24 mouse cellular contexts compared by ENCODE assay signal in the genomic region with DNA sequence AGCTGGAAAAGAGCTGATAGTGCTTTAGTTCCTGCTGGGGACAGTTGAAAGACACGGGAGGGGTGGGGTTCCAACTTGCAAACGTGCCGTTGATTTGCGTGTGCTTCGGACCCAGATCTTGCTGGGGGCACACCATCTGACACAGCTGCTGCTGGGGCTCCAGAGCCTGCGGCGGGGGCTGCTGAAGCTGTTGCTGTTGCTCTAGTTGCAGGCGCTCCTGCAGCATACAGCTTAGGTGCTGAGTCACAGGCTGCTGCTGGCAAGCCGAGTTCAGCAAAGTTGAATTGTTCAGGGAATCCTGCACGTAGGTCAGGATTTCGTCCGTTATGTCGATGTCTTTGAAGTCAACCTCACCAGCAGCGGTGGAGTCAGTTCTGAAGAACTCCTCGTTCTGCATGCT. TPM values are rescaled to one million over a fixed set of nuclear protein-coding genes. Genes with fewer than 3 reads are reported as not detected.
DNase-seq lines count a peak whose midpoint lies in the region; ATAC-seq and TF ChIP-seq lines count a peak whose summit lies in the region.
"Had no signal": no experiment of that assay in that cellular context is flagged by ENCODE, and none has a peak within 500 bp of the region (broad histone marks: within the 10 kb centered on the region; RNA-seq: fewer than 3 reads in every experiment).

No protein-coding gene starts in this region.

- no peak overlapping the region for H3K4me3 ChIP-seq in heart, embryonic 12.5 days
- H3K4me3 ChIP-seq in heart, embryonic 11.5 days (ENCODE audit: low read depth, low read length) = no peak overlapping the region
- no peak overlapping the region for H3K4me3 ChIP-seq in liver, embryonic 11.5 days (ENCODE audit: low read depth, low read length)
- H3K4me3 ChIP-seq in intestine, postnatal 0 days (ENCODE audit: low read depth, low read length) = no peak overlapping the region
- no peak overlapping the region for H3K4me3 ChIP-seq in forebrain, embryonic 13.5 days
- H3K4me3 ChIP-seq: embryonic facial prominence, embryonic 15.5 days; left cerebral cortex, adult 2 months; megakaryocyte, embryonic 14.5 days; midbrain, embryonic 15.5 days; myocyte had no signal

- H3K4me2 ChIP-seq in heart, embryonic 12.5 days = peak overlapping the region; percentile 11; the same call in 1 of the 2 replicates
- no peak overlapping the region for H3K4me2 ChIP-seq in heart, embryonic 11.5 days
- no peak overlapping the region for H3K4me2 ChIP-seq in liver, embryonic 11.5 days
- H3K4me2 ChIP-seq in intestine, postnatal 0 days (replicated peaks; ENCODE audit: low read depth) = no peak overlapping the region
- no peak overlapping the region for H3K4me2 ChIP-seq in forebrain, embryonic 13.5 days
- H3K4me2 ChIP-seq: embryonic facial prominence, embryonic 15.5 days; midbrain, embryonic 15.5 days had no signal

- H3K27ac ChIP-seq in heart, embryonic 12.5 days (ENCODE audit: poor library complexity, severe bottlenecking) = no peak overlapping the region
- H3K27ac ChIP-seq in heart, embryonic 11.5 days (ENCODE audit: low read depth, low read length) = no peak overlapping the region
- H3K27ac ChIP-seq in liver, embryonic 11.5 days (ENCODE audit: low read depth, low read length) = no peak overlapping the region
- H3K27ac ChIP-seq in intestine, postnatal 0 days (ENCODE audit: low read depth, low read length) = no peak overlapping the region
- no peak overlapping the region for H3K27ac ChIP-seq in forebrain, embryonic 13.5 days
- H3K27ac ChIP-seq: embryonic facial prominence, embryonic 15.5 days; left cerebral cortex, adult 2 months; midbrain, embryonic 15.5 days had no signal

- peaks cover 8% of the 10 kb centered on the region for H3K36me3 ChIP-seq in heart, embryonic 12.5 days
- no peaks in the 10 kb centered on the region for H3K36me3 ChIP-seq in heart, embryonic 11.5 days (ENCODE audit: control insufficient read depth, insufficient read depth, low read length)
- peaks cover 3% of the 10 kb centered on the region; the same call in 1 of the 2 replicates for H3K36me3 ChIP-seq in liver, embryonic 11.5 days (ENCODE audit: control insufficient read depth, insufficient read depth, low read length)
- peaks cover 30% of the 10 kb centered on the region for H3K36me3 ChIP-seq in intestine, postnatal 0 days (ENCODE audit: control insufficient read depth, insufficient read depth)
- H3K36me3 ChIP-seq in forebrain, embryonic 13.5 days (ENCODE audit: poor library complexity, severe bottlenecking) = no peaks in the 10 kb centered on the region

- no peak for TF ChIP-seq CTCF in intestine, postnatal 0 days (IDR thresholded peaks at IDR 0.05; ENCODE audit: low read depth)

- H3K9ac ChIP-seq in heart, embryonic 12.5 days = no peak overlapping the region
- H3K9ac ChIP-seq in heart, embryonic 11.5 days (ENCODE audit: low read depth, low read length) = no peak overlapping the region
- no peak overlapping the region for H3K9ac ChIP-seq in liver, embryonic 11.5 days (ENCODE audit: low read depth, low read length)
- no peak overlapping the region for H3K9ac ChIP-seq in intestine, postnatal 0 days (ENCODE audit: low read depth, low read length)
- no peak overlapping the region for H3K9ac ChIP-seq in forebrain, embryonic 13.5 days
- H3K9ac ChIP-seq: embryonic facial prominence, embryonic 15.5 days; midbrain, embryonic 15.5 days had no signal

- no peaks in the 10 kb centered on the region for H3K9me3 ChIP-seq in heart, embryonic 12.5 days (replicated peaks)
- H3K9me3 ChIP-seq in heart, embryonic 11.5 days (replicated peaks; ENCODE audit: control insufficient read depth, low read length) = no peaks in the 10 kb centered on the region
- no peaks in the 10 kb centered on the region for H3K9me3 ChIP-seq in liver, embryonic 11.5 days (ENCODE audit: control insufficient read depth, low read length)
- no peaks in the 10 kb centered on the region for H3K9me3 ChIP-seq in intestine, postnatal 0 days (ENCODE audit: control insufficient read depth)
- no peaks in the 10 kb centered on the region for H3K9me3 ChIP-seq in forebrain, embryonic 13.5 days (replicated peaks)
- H3K9me3 ChIP-seq: embryonic facial prominence, embryonic 15.5 days; megakaryocyte, embryonic 14.5 days; midbrain, embryonic 15.5 days had no signal

- DNase-seq in liver, embryonic 11.5 days (ENCODE audit: low spot score) = no peak
- DNase-seq in liver (no peak), R1 (ENCODE audit: low read depth, low spot score) (peak; percentile 34)
- no peak for DNase-seq in retina, embryonic 14.5 days (ENCODE audit: low spot score)
- DNase-seq: adrenal gland, postnatal 14 days; B cell, adult 2 months; cerebellum, adult 18-20 months; cerebellum, postnatal 36 days; gastrocnemius, postnatal 10 days; kidney, adult 18-20 months; kidney, postnatal 25 days; lung, postnatal 14 days; thymus, postnatal 14 days had no signal

- no peak for ATAC-seq in heart, embryonic 12.5 days (ENCODE audit: insufficient number of reproducible peaks, low FRiP score)
- ATAC-seq in heart, embryonic 11.5 days (replicated peaks; ENCODE audit: insufficient number of reproducible peaks, low FRiP score, low TSS enrichment) = no peak
- 0 out of 2 replicates have a peak, but pooled peaks have one; percentile 18 for ATAC-seq in liver, embryonic 11.5 days (replicated peaks; ENCODE audit: low FRiP score)
- peak; percentile 47; the same call in 1 of the 2 replicates for ATAC-seq in intestine, postnatal 0 days
- no peak for ATAC-seq in forebrain, embryonic 13.5 days
- ATAC-seq: activated CD4-positive, CD25-positive, alpha-beta regulatory T cell, adult 4 months; hindbrain, embryonic 16.5 days; midbrain, embryonic 15.5 days had no signal

- H3K27me3 ChIP-seq in heart, embryonic 12.5 days (replicated peaks) = no peaks in the 10 kb centered on the region
- H3K27me3 ChIP-seq in heart, embryonic 11.5 days (ENCODE audit: control insufficient read depth, insufficient read depth, low read length) = no peaks in the 10 kb centered on the region
- H3K27me3 ChIP-seq in liver, embryonic 11.5 days (replicated peaks; ENCODE audit: control insufficient read depth, insufficient read depth, low read length) = no peaks in the 10 kb centered on the region
- H3K27me3 ChIP-seq in intestine, postnatal 0 days (replicated peaks; ENCODE audit: control insufficient read depth, insufficient read depth, low read length) = no peaks in the 10 kb centered on the region
- no peaks in the 10 kb centered on the region for H3K27me3 ChIP-seq in forebrain, embryonic 13.5 days
- H3K27me3 ChIP-seq: embryonic facial prominence, embryonic 15.5 days; megakaryocyte, embryonic 14.5 days; midbrain, embryonic 15.5 days had no signal

- WGBS in heart, embryonic 12.5 days = 79% methylated on average over 15 of the region's 15 CpGs
- 70% methylated on average over 15 of the region's 15 CpGs for WGBS in heart, embryonic 11.5 days (ENCODE audit: insufficient replicate concordance)
- 81% methylated on average over 15 of the region's 15 CpGs for WGBS in liver, embryonic 11.5 days
- whole genome bisulfite sequencing in intestine, postnatal 0 days = 81% methylated on average over 15 of the region's 15 CpGs
- 93% methylated on average over 15 of the region's 15 CpGs for WGBS in forebrain, embryonic 13.5 days

- H3K4me1 ChIP-seq in heart, embryonic 12.5 days (replicated peaks) = no peaks in the 10 kb centered on the region
- H3K4me1 ChIP-seq in heart, embryonic 11.5 days (ENCODE audit: control insufficient read depth, insufficient read depth, low read length) = no peaks in the 10 kb centered on the region
- H3K4me1 ChIP-seq in liver, embryonic 11.5 days (replicated peaks; ENCODE audit: control insufficient read depth, insufficient read depth, low read length) = no peaks in the 10 kb centered on the region
- no peaks in the 10 kb centered on the region for H3K4me1 ChIP-seq in intestine, postnatal 0 days (replicated peaks; ENCODE audit: control insufficient read depth, insufficient read depth, low read length)
- no peaks in the 10 kb centered on the region for H3K4me1 ChIP-seq in forebrain, embryonic 13.5 days
- H3K4me1 ChIP-seq: embryonic facial prominence, embryonic 15.5 days; midbrain, embryonic 15.5 days had no signal

RNA-seq across cellular contexts. Expression of a gene that starts 30.8 kb away (rescaled TPM):
- polyA plus RNA-seq in heart, embryonic 12.5 days (2016; fragmentation: Nextera tagmentation; extraction: Ambion mirVana) = 2.2 and 2.6 TPM in 2 replicates
- polyA plus RNA-seq in heart, embryonic 11.5 days (2014; fragmentation: Nextera tagmentation; extraction: Ambion mirVana) = 1.8 and 2.2 TPM in 2 replicates
- polyA plus RNA-seq in liver, embryonic 11.5 days (2014; fragmentation: Nextera tagmentation; extraction: Ambion mirVana) = 3.1 and 3.4 TPM in 2 replicates
- polyA plus RNA-seq in intestine, postnatal 0 days (2015; fragmentation: Nextera tagmentation; extraction: Ambion mirVana) = 4.6 and 4.7 TPM in 2 replicates
- 0.46 and 0.81 TPM in 2 replicates for polyA plus RNA-seq in forebrain, embryonic 13.5 days (2015; fragmentation: Nextera tagmentation; extraction: Ambion mirVana)

Comparison
In these comparisons a context has a peak if more than half of its experiments do, and no peak if none do; other contexts are left out.
1. ATAC-seq: peak in liver, embryonic 11.5 days (single experiment) and intestine, postnatal 0 days (single experiment); none in heart, embryonic 12.5 days (single experiment), heart, embryonic 11.5 days (single experiment) and forebrain, embryonic 13.5 days (single experiment).